Mouse (Mus musculus): ENCODE measurements around the gene Phf5a. TPM values are rescaled to one million over a fixed set of nuclear protein-coding genes. Genes with fewer than 3 reads are reported as not detected.
A peak's percentile ranks its signal among the peaks of the same experiment; 100 is the strongest.

Phf5a gene
- total and polyA plus RNA-seq, 3 experiments: 10.3 to 99.2 (median 79.6) TPM

DNA sequence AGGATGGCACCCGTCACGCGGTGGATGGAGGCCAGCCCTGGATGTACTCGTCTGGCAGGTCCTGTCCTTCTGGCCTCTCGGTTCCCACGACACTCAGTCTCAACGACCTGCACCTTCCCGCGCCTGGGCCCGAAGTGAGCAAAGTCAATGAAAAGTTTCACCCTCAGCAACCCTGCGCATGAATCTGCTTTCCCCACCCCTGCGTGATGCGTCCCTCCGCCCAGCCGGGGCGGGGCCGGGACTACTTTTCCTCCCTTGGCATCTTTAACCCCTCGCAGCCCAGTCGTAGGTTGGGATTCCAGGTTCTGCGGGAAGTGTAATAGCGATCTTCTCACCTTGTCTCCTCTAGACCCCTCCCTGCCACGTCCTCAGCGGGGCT is 13.6 kb downstream of the Phf5a start:
- Histone ChIP-seq H3K36me3 (replicated peaks) (peaks cover 26% of the 10 kb centered on the region), H3K4me1 (ENCODE audit: insufficient read depth, low read depth, low read length) (peaks cover 56% of the 10 kb centered on the region), H3K9me3 (replicated peaks) (no peaks in the 10 kb centered on the region), H3K4me3 (ENCODE audit: low read depth, low read length) (peak overlapping the region; percentile 85), H3K27me3 (ENCODE audit: insufficient read depth, low read length) (no peaks in the 10 kb centered on the region)
- ATAC-seq (ENCODE audit: extremely low read depth, insufficient number of reproducible peaks, low FRiP score, poor library complexity, severe bottlenecking) (no peak), DNase-seq (ENCODE audit: low spot score) (peak; percentile 79)
- peak; percentile 92; the same call in 1 of the 2 replicates for TF ChIP-seq POLR2AphosphoS5 (IDR thresholded peaks at IDR 0.05; ENCODE audit: insufficient replicate concordance, low read depth, low read length)
- TF ChIP-seq GATA1 (IDR thresholded peaks at IDR 0.05; ENCODE audit: borderline replicate concordance, low read length): no peak

DNA sequence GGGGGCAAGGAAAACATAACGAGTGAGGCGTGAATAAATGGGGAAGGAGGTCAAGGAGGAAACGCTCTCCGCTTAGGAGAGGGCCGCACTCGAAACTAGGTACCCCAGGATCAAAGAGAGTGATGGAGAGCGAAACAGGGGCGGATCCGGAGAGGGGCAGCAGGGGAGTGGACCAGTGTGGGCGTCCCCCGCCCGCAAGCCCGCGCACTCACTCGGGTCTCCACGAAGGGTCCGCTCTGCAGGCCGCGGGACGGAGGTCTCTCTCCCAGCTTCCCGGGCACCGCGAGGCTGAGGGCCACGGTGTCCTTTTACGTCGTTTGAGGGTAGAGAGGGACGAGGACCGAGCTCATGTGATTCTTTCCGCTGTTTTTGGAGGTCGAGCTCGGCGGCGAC is 14.0 kb downstream of the Phf5a start:
- DNase-seq (ENCODE audit: low spot score): peak; percentile 44

DNA sequence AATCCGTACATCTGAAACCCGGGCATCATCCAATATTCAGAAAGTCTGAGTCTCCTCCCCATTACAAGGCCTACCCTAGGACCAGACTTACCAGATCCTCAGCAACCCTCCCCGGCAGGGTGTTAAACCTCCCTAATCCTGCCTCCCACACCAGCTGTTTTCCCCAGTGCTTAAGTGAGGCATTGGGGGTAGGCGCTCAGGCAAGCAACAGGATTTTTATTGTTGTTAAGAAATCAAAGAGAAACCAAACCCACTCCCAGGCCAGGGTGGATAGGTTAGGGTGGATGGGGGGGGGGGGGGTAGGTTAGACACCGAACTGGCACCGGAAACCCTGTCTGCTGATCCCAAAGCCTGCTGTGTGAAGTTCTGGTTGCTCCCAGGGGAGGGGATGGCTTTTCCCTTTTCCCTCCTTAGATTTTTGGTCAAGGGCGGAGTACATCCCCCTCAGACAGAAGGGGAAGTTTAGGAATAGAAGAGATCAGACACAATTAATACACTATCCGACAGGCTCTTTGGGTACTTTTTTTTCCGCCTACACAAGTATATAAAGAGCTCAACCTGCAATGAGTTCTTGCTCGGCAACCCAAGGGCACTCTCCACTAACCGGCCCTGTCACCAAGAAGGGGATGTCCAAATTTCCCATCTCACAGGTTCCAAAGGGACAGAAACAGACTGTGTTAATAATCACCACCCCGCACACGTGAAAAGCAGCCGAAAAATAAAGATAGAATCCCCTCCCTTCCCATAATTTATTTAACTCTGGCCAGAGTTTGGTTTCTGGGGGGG is 14.6 kb downstream of the Phf5a start:
- Histone ChIP-seq H3K4me3 (ENCODE audit: low read depth, low read length) (peak overlapping the region; percentile 85), H3K36me3 (replicated peaks) (peaks cover 29% of the 10 kb centered on the region)
- DNase-seq (ENCODE audit: low spot score): no peak

More for the DNA sequence above, 14.0 kb downstream of the Phf5a start:
- peaks cover 28% of the 10 kb centered on the region for H3K36me3 ChIP-seq (replicated peaks)
- TF ChIP-seq TAL1 (conservative IDR thresholded peaks at IDR 0.05; ENCODE audit: low read depth, low read length) (no peak), GATA1 (IDR thresholded peaks at IDR 0.05; ENCODE audit: borderline replicate concordance, low read length) (no peak), POLR2AphosphoS5 (IDR thresholded peaks at IDR 0.05; ENCODE audit: insufficient replicate concordance, low read depth, low read length) (no peak), GATA2 (IDR thresholded peaks at IDR 0.05; ENCODE audit: borderline replicate concordance, low read depth, low read length) (no peak), CTCF (IDR thresholded peaks at IDR 0.05; ENCODE audit: low read depth, low read length) (no peak)
- peak overlapping the region; percentile 85 for H3K4me3 ChIP-seq (ENCODE audit: low read depth, low read length)
- H3K27me3 ChIP-seq (ENCODE audit: insufficient read depth, low read length): no peaks in the 10 kb centered on the region
- H3K9me3 ChIP-seq (replicated peaks): no peaks in the 10 kb centered on the region
- H3K4me1 ChIP-seq (ENCODE audit: insufficient read depth, low read depth, low read length): peaks cover 59% of the 10 kb centered on the region
- no peak for ATAC-seq (ENCODE audit: extremely low read depth, insufficient number of reproducible peaks, low FRiP score, poor library complexity, severe bottlenecking)

DNA sequence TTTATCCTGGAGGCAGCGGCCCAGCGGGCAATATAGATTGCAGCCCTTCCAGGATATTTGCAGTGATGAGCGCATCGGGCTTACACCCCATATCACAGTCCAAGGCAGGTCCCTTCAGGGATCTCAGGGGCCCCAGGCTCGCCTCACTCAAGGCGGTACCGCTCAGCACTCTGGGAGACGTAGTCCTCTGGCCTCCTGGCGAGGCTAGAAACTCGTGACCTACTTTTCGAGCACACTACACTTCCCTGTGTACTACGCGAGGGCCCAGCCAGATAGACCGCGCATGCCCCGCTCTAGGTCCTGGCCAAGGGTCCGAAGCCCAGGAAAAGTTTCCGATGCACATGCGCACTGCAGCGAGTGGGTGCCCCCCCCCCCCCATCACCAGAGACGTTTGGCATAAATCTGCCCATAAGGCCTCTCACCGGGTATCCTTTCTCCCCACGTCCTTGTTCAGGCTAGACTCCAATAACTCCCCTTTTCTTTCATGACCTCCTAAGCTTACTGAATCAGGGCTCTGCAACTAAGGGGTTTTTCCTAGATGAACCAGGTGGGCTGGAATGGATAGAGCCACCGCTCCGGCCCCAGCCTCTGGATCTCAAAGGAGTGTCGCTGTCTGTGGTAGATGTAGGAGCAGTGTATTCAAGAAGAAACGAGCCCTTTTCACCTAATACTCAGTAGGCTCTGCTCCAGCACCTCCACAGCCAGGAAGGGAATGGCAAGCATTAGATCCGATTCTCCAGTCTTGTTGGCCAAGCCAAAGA is 15.5 kb downstream of the Phf5a start:
- Histone ChIP-seq H3K4me1 (ENCODE audit: insufficient read depth, low read depth, low read length) (peaks cover 71% of the 10 kb centered on the region), H3K4me3 (ENCODE audit: low read depth, low read length) (peak overlapping the region; percentile 85), H3K9me3 (replicated peaks) (no peaks in the 10 kb centered on the region), H3K27me3 (ENCODE audit: insufficient read depth, low read length) (no peaks in the 10 kb centered on the region), H3K36me3 (replicated peaks) (peaks cover 39% of the 10 kb centered on the region)
- ATAC-seq (ENCODE audit: extremely low read depth, insufficient number of reproducible peaks, low FRiP score, poor library complexity, severe bottlenecking): peak; percentile 84
- no peak for TF ChIP-seq TAL1 (conservative IDR thresholded peaks at IDR 0.05; ENCODE audit: low read depth, low read length)
- no peak for TF ChIP-seq GATA1 (IDR thresholded peaks at IDR 0.05; ENCODE audit: borderline replicate concordance, low read length)
- TF ChIP-seq CTCF (IDR thresholded peaks at IDR 0.05; ENCODE audit: low read depth, low read length): no peak
- TF ChIP-seq POLR2AphosphoS5 (IDR thresholded peaks at IDR 0.05; ENCODE audit: insufficient replicate concordance, low read depth, low read length): no peak
- no peak for TF ChIP-seq GATA2 (IDR thresholded peaks at IDR 0.05; ENCODE audit: borderline replicate concordance, low read depth, low read length)
- DNase-seq (ENCODE audit: low spot score): peak; percentile 89

More for the DNA sequence above, 14.6 kb downstream of the Phf5a start:
- Histone ChIP-seq H3K9me3 (replicated peaks) (no peaks in the 10 kb centered on the region), H3K4me1 (ENCODE audit: insufficient read depth, low read depth, low read length) (peaks cover 65% of the 10 kb centered on the region), H3K27me3 (ENCODE audit: insufficient read depth, low read length) (no peaks in the 10 kb centered on the region)
- ATAC-seq (ENCODE audit: extremely low read depth, insufficient number of reproducible peaks, low FRiP score, poor library complexity, severe bottlenecking): no peak
- no peak for TF ChIP-seq GATA2 (IDR thresholded peaks at IDR 0.05; ENCODE audit: borderline replicate concordance, low read depth, low read length)
- TF ChIP-seq POLR2AphosphoS5 (IDR thresholded peaks at IDR 0.05; ENCODE audit: insufficient replicate concordance, low read depth, low read length): no peak
- no peak for TF ChIP-seq TAL1 (conservative IDR thresholded peaks at IDR 0.05; ENCODE audit: low read depth, low read length)
- no peak for TF ChIP-seq GATA1 (IDR thresholded peaks at IDR 0.05; ENCODE audit: borderline replicate concordance, low read length)
- TF ChIP-seq CTCF (IDR thresholded peaks at IDR 0.05; ENCODE audit: low read depth, low read length): no peak

DNA sequence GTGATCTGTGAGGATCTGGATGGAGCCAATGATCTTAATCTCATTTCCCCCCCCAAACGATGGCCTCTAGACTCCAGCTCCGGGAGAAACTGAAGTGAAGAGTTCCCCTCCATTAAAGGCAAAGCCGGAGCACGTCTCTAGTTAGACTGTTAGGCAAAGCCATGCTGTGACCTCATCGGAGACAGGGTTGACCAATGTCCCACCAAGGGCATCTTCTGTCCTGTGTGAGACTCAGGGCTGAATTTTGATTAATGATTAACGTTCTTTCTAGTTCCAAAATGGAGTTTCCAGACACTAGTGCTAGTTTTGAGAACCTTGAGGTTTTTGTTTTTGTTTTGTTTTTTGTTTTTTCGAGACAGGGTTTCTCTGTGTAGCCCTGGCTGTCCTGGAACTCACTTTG is 18.6 kb downstream of the Phf5a start:
- no peak overlapping the region for H3K4me3 ChIP-seq (ENCODE audit: low read depth, low read length)
- peaks cover 64% of the 10 kb centered on the region for H3K4me1 ChIP-seq (ENCODE audit: insufficient read depth, low read depth, low read length)
- no peak for ATAC-seq (ENCODE audit: extremely low read depth, insufficient number of reproducible peaks, low FRiP score, poor library complexity, severe bottlenecking)
- TF ChIP-seq CTCF (IDR thresholded peaks at IDR 0.05; ENCODE audit: low read depth, low read length) (no peak), GATA2 (IDR thresholded peaks at IDR 0.05; ENCODE audit: borderline replicate concordance, low read depth, low read length) (no peak), POLR2AphosphoS5 (IDR thresholded peaks at IDR 0.05; ENCODE audit: insufficient replicate concordance, low read depth, low read length) (no peak), TAL1 (conservative IDR thresholded peaks at IDR 0.05; ENCODE audit: low read depth, low read length) (no peak), GATA1 (IDR thresholded peaks at IDR 0.05; ENCODE audit: borderline replicate concordance, low read length) (no peak)
- H3K9me3 ChIP-seq (replicated peaks): no peaks in the 10 kb centered on the region
- DNase-seq (ENCODE audit: low spot score): no peak
- H3K36me3 ChIP-seq (replicated peaks): peaks cover 64% of the 10 kb centered on the region
- H3K27me3 ChIP-seq (ENCODE audit: insufficient read depth, low read length): no peaks in the 10 kb centered on the region

DNA sequence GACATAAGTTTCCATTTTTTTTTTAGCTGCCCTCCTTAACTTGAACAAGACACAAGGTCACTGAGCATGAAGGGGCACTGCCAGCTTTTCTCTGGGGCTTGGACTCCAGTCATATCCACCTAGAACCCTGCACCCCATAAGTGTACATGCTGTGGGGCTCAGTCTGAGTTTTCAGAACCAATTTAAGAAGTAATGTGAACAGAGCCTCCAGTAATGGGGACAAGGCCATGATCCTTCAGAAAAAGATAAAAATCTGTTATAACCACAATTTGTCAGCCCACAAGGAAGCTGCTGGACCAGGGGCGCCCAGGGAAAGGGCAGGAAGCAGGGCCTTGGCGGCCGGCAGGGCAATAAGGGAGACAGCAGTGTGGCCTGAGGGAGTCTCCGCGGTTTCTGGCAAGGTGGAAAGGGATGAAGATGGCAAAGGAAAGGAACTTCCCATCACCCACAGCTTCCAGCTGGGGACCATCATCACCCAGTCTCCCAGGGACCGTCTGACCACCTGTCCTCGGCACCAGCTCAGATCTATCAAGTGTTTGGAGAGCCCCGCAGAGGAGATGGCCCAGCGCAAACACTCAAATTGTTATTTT is 19.2 kb downstream of the Phf5a start:
- H3K27me3 ChIP-seq (ENCODE audit: insufficient read depth, low read length): no peaks in the 10 kb centered on the region
- H3K4me1 ChIP-seq (ENCODE audit: insufficient read depth, low read depth, low read length): peaks cover 58% of the 10 kb centered on the region
- ATAC-seq (ENCODE audit: extremely low read depth, insufficient number of reproducible peaks, low FRiP score, poor library complexity, severe bottlenecking) (no peak), DNase-seq (ENCODE audit: low spot score) (no peak)
- TF ChIP-seq POLR2AphosphoS5 (IDR thresholded peaks at IDR 0.05; ENCODE audit: insufficient replicate concordance, low read depth, low read length) (no peak), TAL1 (conservative IDR thresholded peaks at IDR 0.05; ENCODE audit: low read depth, low read length) (no peak), GATA1 (IDR thresholded peaks at IDR 0.05; ENCODE audit: borderline replicate concordance, low read length) (no peak), GATA2 (IDR thresholded peaks at IDR 0.05; ENCODE audit: borderline replicate concordance, low read depth, low read length) (no peak), CTCF (IDR thresholded peaks at IDR 0.05; ENCODE audit: low read depth, low read length) (no peak)
- peaks cover 69% of the 10 kb centered on the region for H3K36me3 ChIP-seq (replicated peaks)
- no peak overlapping the region for H3K4me3 ChIP-seq (ENCODE audit: low read depth, low read length)
- H3K9me3 ChIP-seq (replicated peaks): no peaks in the 10 kb centered on the region
